Mouse (Mus musculus): ENCODE results near the gene Rnf212.

Gene Rnf212

GRCm38 (mm10) chr5:108713096-108713495 is 61.7 kb downstream of the Rnf212 start:
- DNase-seq (ENCODE audit: extremely low read depth, low read depth, low spot score), result no peak

- DNase-seq (ENCODE audit: extremely low read depth, low read depth, low spot score), result no peak
Observed at GRCm38 (mm10) chr5:108711968-108712367, 62.8 kb downstream of the Rnf212 start.

- DNase-seq (ENCODE audit: extremely low read depth, low read depth, low spot score), result no peak
Observed at GRCm38 (mm10) chr5:108708981-108709731, 65.6 kb downstream of the Rnf212 start.

- no peak for DNase-seq (ENCODE audit: extremely low read depth, low read depth, low spot score)
Observed at GRCm38 (mm10) chr5:108708419-108708818, 66.4 kb downstream of the Rnf212 start.

- DNase-seq (ENCODE audit: extremely low read depth, low read depth, low spot score), result no peak
Observed at GRCm38 (mm10) chr5:108707758-108708157, 67.0 kb downstream of the Rnf212 start.

GRCm38 (mm10) chr5:108703754-108704626 is 70.8 kb downstream of the Rnf212 start:
- DNase-seq (ENCODE audit: extremely low read depth, low read depth, low spot score), result no peak

GRCm38 (mm10) chr5:108701341-108702021 is 73.3 kb downstream of the Rnf212 start:
- no peak for DNase-seq (ENCODE audit: extremely low read depth, low read depth, low spot score)

- no peak for DNase-seq (ENCODE audit: extremely low read depth, low read depth, low spot score)
Observed at GRCm38 (mm10) chr5:108700346-108700745, 74.4 kb downstream of the Rnf212 start.

GRCm38 (mm10) chr5:108697341-108697753 is 77.4 kb downstream of the Rnf212 start:
- no peak for DNase-seq (ENCODE audit: extremely low read depth, low read depth, low spot score)

GRCm38 (mm10) chr5:108696542-108696941 is 78.2 kb downstream of the Rnf212 start:
- DNase-seq (ENCODE audit: extremely low read depth, low read depth, low spot score), result no peak

- no peak for DNase-seq (ENCODE audit: extremely low read depth, low read depth, low spot score)
Observed at GRCm38 (mm10) chr5:108695861-108696260, 78.9 kb downstream of the Rnf212 start.

- DNase-seq (ENCODE audit: extremely low read depth, low read depth, low spot score), result no peak
Observed at GRCm38 (mm10) chr5:108694352-108695261, 80.2 kb downstream of the Rnf212 start.

- no peak for DNase-seq (ENCODE audit: extremely low read depth, low read depth, low spot score)
Observed at GRCm38 (mm10) chr5:108693872-108694288, 80.9 kb downstream of the Rnf212 start.

GRCm38 (mm10) chr5:108692271-108692670 is 82.5 kb downstream of the Rnf212 start, which contains the start of gene Fgfrl1:
Gene Fgfrl1 (plus strand): TSS chr5:108692382.
- no peak for DNase-seq (ENCODE audit: extremely low read depth, low read depth, low spot score)

GRCm38 (mm10) chr5:108691152-108691551 is 83.6 kb downstream of the Rnf212 start:
- DNase-seq (ENCODE audit: extremely low read depth, low read depth, low spot score), result no peak

- no peak for DNase-seq (ENCODE audit: extremely low read depth, low read depth, low spot score)
Observed at GRCm38 (mm10) chr5:108689091-108689490, 85.7 kb downstream of the Rnf212 start.

- DNase-seq (ENCODE audit: extremely low read depth, low read depth, low spot score), result no peak
Observed at GRCm38 (mm10) chr5:108680871-108681270, 93.9 kb downstream of the Rnf212 start.

GRCm38 (mm10) chr5:108679909-108680308 is 94.9 kb downstream of the Rnf212 start:
- DNase-seq (ENCODE audit: extremely low read depth, low read depth, low spot score), result no peak
